Mouse (Mus musculus) spleen, postnatal 14 days (tissue): ENCODE results near the gene Ebf1.
"Not testable (repeated sequence)": the region's sequence is repeated elsewhere in the genome, so short reads cannot be mapped to it uniquely, and the experiment has no call there.

ENCODE experiments used
- DNase-seq, 2 experiments: peaks; one replicate each; pipeline ENCODE4 v3.0.0; 2021 to 2022; ENCODE audit warnings: low spot score in 2 of 2

Gene Ebf1

DNA sequence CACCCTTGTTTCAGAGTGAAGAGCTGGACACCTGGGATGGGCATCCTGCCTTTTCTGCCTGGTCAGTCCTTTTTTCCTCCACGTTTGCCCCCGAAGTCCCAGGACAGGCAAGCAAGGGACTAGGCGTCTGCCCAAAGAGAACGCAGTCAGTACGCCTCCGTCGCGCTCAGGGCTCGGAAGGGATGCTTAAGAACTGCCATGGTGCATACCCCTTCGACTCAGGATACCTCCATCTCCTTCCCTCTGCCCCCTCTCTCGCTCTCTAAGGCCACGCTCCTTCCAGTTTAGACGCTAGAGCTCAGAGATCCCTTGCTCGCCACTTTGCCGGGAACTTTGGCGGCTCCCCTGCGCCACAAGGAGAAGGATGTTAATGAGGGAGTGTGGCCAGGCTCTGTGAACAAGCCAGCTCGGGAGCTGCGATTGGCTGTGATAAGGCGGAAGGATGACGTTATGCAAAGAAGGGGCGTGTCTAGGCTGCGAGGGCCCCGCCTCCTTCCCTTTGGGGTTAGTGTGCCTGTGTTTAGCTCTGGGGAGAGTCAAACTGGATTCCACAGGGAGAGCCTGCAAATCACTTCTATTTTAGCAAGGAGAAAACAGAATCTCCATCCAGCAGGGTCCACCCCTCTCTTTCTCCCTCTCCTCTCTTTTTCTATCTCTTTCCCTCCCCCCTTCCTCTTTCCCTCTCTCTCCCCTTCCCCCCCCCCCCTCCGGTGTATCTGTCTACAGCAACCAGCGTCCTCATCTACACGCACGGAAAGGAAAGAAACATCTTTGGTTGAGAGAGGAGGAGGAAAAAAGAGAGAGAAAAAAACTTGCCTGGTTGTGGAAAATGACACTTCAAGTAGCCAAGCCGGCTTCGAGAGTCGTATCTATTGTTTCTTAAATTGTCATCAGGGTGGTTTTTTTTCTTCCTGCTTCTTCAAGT lies at the start of gene Ebf1:
Gene Ebf1 (plus strand): TSS at position 530 of the 925 bp plus-strand sequence.
- peak; percentile 68 to 81 for DNase-seq

DNA sequence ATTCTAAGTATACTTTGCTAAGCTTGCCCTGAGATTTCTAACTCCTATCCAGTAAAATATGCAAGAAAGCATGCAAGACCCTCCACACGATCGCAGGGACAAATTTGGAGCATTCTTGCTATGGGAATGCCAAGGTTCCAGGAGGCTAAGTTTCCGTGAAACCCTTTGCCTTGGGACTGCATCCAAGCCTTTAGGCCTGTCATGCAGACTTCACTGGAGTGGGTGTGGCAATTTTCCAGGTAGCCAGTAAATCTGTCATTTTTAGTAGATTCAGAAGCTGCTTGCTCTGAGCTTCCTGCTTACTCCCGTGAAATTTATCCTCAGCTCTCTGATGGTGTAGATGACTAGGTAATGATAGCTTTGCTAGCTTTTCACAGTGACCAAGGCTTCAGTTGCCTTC lies 46.8 kb upstream of the Ebf1 start:
- not testable (repeated sequence) for DNase-seq

GRCm38 (mm10) chr11:44572781-44573180 lies 44.3 kb upstream of the Ebf1 start:
- DNase-seq, result no peak

DNA sequence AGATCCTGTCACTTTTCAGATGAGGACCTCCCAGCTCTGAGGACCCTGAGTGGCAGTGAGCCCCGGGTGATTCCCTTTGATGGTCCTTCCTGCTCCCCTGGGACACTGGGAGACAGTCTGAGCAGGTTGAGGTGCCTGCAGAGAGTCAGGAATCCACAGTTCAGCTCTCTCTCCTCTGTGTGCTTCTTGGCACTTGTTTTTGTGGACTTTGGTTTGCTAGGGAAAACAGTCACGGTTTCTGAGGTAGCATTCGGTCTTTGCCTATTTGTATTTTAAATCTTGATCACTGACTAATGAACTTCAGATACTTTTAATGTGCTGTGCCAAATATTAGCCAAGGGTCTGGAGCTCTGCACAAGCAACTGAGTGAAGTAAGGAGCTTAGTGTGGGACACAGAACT lies 43.7 kb upstream of the Ebf1 start:
- DNase-seq, result no peak

DNA sequence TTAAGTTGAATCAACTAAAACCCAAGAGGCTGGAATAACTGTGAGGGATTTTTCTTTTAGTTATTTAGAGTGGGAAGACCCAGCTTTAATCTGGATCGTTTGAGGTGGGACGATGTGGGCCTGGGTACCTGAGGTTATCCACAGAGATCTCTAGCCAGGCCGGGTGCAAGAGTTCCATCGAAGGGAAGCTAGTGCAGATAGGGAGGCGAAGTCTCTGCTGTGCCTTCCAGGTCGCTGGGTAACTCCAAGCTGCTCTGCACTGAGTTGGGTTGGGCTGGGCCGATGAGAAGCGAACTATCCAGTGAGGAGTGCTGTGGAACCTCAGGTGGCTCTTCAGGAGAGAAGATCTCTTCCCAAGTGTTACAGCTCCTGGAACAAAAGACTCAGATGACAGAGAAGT lies 42.7 kb upstream of the Ebf1 start:
- no peak for DNase-seq

DNA sequence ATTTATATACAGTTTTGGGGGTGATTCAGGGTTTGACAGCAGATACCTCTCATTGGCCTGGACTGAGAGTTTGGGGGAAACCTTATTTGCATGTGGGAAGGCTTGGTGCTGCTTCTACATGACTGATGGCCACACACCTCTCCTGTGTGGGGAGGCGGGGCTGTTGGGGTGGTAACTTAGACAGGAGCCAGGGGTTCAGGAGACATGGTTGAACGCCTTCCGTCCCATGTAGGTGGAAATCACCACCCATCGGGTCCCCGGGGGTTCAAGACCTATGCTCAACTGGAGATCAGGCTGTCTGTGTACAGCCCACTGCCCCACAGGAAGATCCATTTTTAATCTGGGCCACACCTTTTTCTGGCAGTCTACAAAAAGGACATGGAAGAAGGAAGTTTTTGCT lies 42.3 kb upstream of the Ebf1 start:
- peak; percentile 39 to 54 for DNase-seq

DNA sequence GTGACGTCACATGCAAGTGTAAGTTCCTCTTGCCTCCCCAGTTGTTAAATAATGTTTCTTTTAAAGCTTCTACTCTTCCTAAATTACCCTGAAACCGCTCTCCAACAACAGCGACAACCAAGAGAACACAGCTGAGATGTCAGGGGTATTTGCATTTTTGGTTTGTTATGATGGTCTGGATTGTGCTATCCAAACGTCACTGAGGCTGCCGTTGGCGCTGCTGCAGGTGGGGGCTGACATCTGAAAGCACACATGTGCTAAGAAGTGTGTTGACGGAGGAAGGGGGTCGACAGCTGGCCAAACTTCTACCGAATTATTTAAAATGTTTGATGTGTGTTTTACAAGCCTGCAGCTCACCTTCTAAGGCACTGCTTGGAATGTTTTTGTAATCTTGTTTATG lies 39.2 kb upstream of the Ebf1 start:
- DNase-seq, result no peak

DNA sequence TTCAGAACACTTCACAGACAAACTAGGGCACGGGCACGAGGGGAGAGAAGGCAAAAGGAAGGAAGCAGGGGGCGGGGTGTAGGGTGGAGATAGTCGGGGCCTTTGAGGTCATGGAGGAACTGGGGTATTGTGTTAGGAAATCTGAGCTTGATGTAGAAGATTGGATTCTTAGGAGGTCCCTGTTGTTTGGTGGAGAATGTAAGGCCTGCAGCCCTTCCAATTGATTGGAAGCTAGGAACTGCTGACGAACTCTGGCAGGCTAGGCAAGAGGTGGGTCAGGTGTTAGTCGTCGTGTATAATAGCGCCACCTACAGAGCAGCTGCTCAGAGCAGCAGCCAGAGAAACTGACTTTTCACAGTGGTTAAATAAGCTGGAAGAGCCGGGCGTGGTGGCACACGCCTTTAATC lies 35.8 kb upstream of the Ebf1 start:
- peak in 1 of 2 experiments; percentile 40 for DNase-seq

- peak in 1 of 2 experiments; percentile 57 for DNase-seq
Observed at GRCm38 (mm10) chr11:44586047-44586696, 30.9 kb upstream of the Ebf1 start.

DNA sequence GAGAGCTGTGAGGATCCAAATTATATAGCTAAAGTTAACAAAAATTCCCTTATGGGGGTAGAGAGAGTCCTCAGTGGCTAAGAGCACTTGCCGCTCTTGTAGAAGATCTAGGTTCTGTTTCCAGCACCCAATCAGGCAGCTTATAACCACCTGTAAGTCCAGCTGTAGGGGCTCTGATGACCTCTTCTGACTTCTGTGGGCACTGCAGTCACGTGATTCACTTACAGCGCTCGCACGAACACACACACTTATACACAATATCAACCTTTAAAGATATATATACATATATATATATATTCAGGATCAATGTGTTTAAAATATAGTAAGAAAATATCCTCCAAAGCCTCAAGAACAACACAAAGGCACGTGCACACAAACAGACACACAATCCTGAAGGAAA lies 24.1 kb upstream of the Ebf1 start:
- DNase-seq, result no peak

DNA sequence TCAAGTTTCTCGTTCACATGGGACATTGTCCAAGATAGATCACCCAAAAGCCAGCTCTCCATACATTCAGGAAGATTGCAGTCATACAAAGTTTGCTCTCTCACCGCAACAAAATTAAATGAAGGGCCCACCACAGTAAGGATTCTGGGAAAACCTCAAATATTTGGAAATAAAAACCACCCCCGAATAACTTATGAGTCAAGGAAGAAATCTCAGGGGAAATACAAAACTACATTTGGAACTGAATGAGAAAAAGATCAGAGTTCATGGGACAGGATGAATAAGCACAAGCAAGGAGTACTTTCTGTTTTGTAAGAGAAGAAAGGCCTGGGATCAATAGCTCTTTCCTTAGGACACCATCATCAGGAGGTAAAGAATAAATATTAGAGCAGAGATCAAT lies 22.3 kb upstream of the Ebf1 start:
- no peak for DNase-seq

- no peak for DNase-seq
Observed at GRCm38 (mm10) chr11:44606881-44607280, 10.2 kb upstream of the Ebf1 start.

DNA sequence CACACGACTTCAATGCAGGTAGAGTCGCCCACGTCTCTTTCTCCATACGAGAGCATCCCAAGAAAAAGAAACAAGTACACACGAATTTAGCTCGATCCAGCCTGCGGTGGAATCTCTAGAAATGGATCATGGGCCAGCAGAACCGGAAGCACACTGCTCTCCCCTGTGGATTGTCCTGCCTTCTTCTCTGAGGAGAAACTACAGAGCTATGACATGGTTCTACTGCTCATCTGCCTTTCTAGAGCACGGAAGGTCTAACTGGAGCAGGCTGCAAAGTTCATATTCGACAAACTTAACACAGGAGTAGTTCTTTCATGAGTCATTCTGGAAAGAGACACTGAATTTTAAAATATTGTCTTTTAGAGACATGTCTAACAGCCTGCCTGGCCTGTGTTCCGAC lies 8.5 kb upstream of the Ebf1 start:
- no peak for DNase-seq

- DNase-seq, result peak; percentile 61 to 77
Observed at GRCm38 (mm10) chr11:44610971-44611781, 5.9 kb upstream of the Ebf1 start.

DNA sequence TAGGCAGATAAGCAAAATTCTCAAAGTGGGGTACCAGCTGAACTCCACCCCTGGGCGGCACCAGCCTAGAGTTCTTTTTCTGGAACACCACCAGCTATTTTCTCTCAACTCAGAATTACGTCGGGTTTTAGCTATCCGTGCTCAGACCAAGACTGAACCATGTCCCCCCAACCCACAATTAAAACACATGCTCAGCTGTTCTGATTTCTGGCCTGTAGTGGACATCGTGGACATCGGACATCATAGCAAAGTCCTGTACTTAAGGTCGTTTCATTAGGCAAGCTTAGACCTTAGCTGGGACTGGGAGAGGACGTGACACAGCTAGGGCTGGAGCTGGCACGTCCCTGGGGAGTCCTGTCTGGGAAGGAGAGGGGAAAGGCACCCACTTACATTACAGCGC lies 5.0 kb upstream of the Ebf1 start:
- DNase-seq, result no peak

- DNase-seq, result peak in 1 of 2 experiments; percentile 21
Observed at GRCm38 (mm10) chr11:44612681-44613410, 4.3 kb upstream of the Ebf1 start.

- DNase-seq, result no peak
Observed at GRCm38 (mm10) chr11:44613411-44614180, 3.5 kb upstream of the Ebf1 start.

GRCm38 (mm10) chr11:44616078-44616787 lies 884 bp upstream of the Ebf1 start:
- DNase-seq, result no peak

DNA sequence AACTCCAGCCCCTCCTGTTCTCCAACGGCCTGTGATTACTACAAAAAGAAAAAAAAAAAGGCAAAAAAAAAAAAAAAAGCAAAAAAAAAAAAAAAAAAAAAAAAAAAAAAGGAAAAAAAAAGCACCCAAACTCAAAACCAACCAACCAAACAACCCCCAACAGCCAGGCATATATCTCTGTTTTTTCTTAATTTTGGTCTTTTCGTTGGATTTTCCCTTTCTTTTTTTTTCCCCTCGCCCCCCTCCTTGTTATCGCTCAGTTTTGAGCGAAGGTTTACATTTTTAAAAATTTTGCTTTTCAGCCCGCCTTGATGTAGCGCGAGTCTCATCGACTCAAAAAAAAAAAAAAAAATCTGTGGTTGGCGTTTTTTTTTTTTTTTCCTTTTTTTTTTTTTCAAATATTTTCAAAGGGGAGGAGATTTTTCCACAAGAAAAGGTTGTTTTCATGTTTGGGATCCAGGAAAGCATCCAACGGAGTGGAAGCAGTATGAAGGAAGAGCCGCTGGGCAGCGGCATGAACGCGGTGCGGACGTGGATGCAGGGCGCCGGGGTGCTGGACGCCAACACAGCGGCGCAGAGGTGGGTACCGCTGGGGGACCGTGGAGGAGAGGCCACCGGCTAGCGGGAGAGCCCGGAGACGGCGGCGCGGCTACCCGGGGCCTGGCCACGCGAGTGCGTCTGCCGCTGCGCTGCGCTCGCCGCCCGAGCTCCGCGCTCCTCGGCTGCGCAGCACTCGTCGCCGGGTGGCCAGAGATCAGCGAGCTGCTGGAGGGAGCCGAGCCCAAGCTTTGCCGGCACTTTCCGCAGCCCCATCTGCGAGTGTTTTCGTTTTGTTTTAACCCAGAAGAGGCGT lies 843 bp downstream of the Ebf1 start:
- peak; percentile 14 to 17 for DNase-seq
